Mouse (Mus musculus) MEL (cell line): Measurements from ENCODE around the gene Sgca. TPM values are rescaled to one million over a fixed set of nuclear protein-coding genes. Genes with fewer than 3 reads are reported as not detected.

Experiments
- DNase-seq: peaks from one replicate; pipeline ENCODE4 v3.0.0; 2011; ENCODE audit warnings: low read depth, low spot score
- H3K27ac ChIP-seq: 2 replicates; pipeline ENCODE4 v1.5.1; 2012; ENCODE audit warnings: low read depth, mild to moderate bottlenecking, control low read depth, low read length, moderate library complexity; ENCODE audit not compliant: control insufficient read depth
- H3K27me3 ChIP-seq, 2 experiments: fragments of 150-350 bp in 1 of 2; sonication (generic) in 1 of 2; 2 replicates each; pipeline ENCODE4 v1.6.1; 2012; ENCODE audit warnings: low read length in 2 of 2, mild to moderate bottlenecking in 2 of 2, improper control_type of control experiment in 1 of 2, moderate library complexity in 1 of 2; ENCODE audit not compliant: insufficient read depth in 2 of 2, control insufficient read depth in 1 of 2
- H3K36me3 ChIP-seq, 2 experiments: 2 replicates each; pipeline ENCODE4 v1.6.1; 2012 to 2014; ENCODE audit warnings: low read length in 2 of 2, improper control_type of control experiment in 1 of 2, inconsistent platforms in 1 of 2, mild to moderate bottlenecking in 1 of 2; ENCODE audit not compliant: insufficient read depth in 2 of 2, control insufficient read depth in 1 of 2
- H3K4me1 ChIP-seq, 2 experiments: fragments of 150-350 bp in 1 of 2; sonication (generic) in 1 of 2; 2 replicates each; pipeline ENCODE4 v1.6.1; 2012; ENCODE audit warnings: low read length in 2 of 2, improper control_type of control experiment in 1 of 2, mild to moderate bottlenecking in 1 of 2; ENCODE audit not compliant: insufficient read depth in 2 of 2, control insufficient read depth in 1 of 2
- H3K4me3 ChIP-seq, 2 experiments: fragments of 150-350 bp in 1 of 2; sonication (generic) in 1 of 2; 2 replicates each; pipeline ENCODE4 v1.5.1; 2012; ENCODE audit warnings: low read depth in 2 of 2, low read length in 2 of 2, mild to moderate bottlenecking in 2 of 2, moderate library complexity in 2 of 2, control low read depth in 1 of 2, improper control_type of control experiment in 1 of 2; ENCODE audit not compliant: control insufficient read depth in 1 of 2, insufficient read depth in 1 of 2
- H3K79me2 ChIP-seq: 2 replicates; pipeline ENCODE4 v1.6.1; 2012; ENCODE audit warnings: mild to moderate bottlenecking, low read length, moderate library complexity; ENCODE audit not compliant: control insufficient read depth, poor library complexity, insufficient read depth
- H3K9ac ChIP-seq: 2 replicates; pipeline ENCODE4 v1.6.1; 2012; ENCODE audit warnings: low read depth, mild to moderate bottlenecking, control low read depth, low read length, moderate library complexity; ENCODE audit not compliant: control insufficient read depth, poor library complexity, severe bottlenecking
- H3K9me3 ChIP-seq: fragments of 150-350 bp; sonication (generic); replicated peaks from 2 replicates; pipeline ENCODE4 v1.6.1; 2012; ENCODE audit warnings: mild to moderate bottlenecking, low read length, improper control_type of control experiment, moderate library complexity; ENCODE audit not compliant: insufficient read depth
- BHLHE40 ChIP-seq: IDR thresholded peaks from 2 replicates; pipeline ENCODE4 v1.6.1; 2012; ENCODE audit warnings: low read depth, mild to moderate bottlenecking, inconsistent platforms, low read length, improper control_type of control experiment, borderline replicate concordance
- CHD1 ChIP-seq: IDR thresholded peaks from 2 replicates; pipeline ENCODE4 v1.6.1; 2012; ENCODE audit warnings: low read depth, mild to moderate bottlenecking, inconsistent platforms, low read length, improper control_type of control experiment
- CHD2 ChIP-seq: IDR thresholded peaks from 2 replicates; pipeline ENCODE4 v1.6.1; 2011; ENCODE audit warnings: low read length, improper control_type of control experiment
- CTCF ChIP-seq, 3 experiments: IDR thresholded peaks in 2 of 3; conservative IDR thresholded peaks in 1 of 3; 2 replicates each; pipeline ENCODE4 v1.5.1; 2011 to 2012; ENCODE audit warnings: low read length in 3 of 3, low read depth in 2 of 3, mild to moderate bottlenecking in 2 of 3, improper control_type of control experiment in 1 of 3, inconsistent platforms in 1 of 3, mixed read lengths in 1 of 3, moderate library complexity in 1 of 3; ENCODE audit not compliant: control insufficient read depth in 1 of 3, insufficient read depth in 1 of 3, poor library complexity in 1 of 3, severe bottlenecking in 1 of 3
- E2F4 ChIP-seq: IDR thresholded peaks from 2 replicates; pipeline ENCODE4 v1.6.1; 2011; ENCODE audit warnings: low read depth, low read length, improper control_type of control experiment, borderline replicate concordance
- ELF1 ChIP-seq: IDR thresholded peaks from 2 replicates; pipeline ENCODE4 v1.6.1; 2014; ENCODE audit warnings: low read depth, mild to moderate bottlenecking, inconsistent platforms, low read length, improper control_type of control experiment, moderate library complexity
- EP300 ChIP-seq, 2 experiments: IDR thresholded peaks; 2 replicates each; pipeline ENCODE4 v1.6.1; 2011; ENCODE audit warnings: improper control_type of control experiment in 2 of 2, low read length in 2 of 2, low read depth in 1 of 2, mild to moderate bottlenecking in 1 of 2
- ETS1 ChIP-seq: IDR thresholded peaks from 2 replicates; pipeline ENCODE4 v1.6.1; 2012; ENCODE audit warnings: low read depth, mild to moderate bottlenecking, inconsistent platforms, low read length, improper control_type of control experiment, moderate library complexity
- GABPA ChIP-seq: IDR thresholded peaks from 2 replicates; pipeline ENCODE4 v1.6.1; 2012; ENCODE audit warnings: low read depth, mild to moderate bottlenecking, inconsistent platforms, low read length, improper control_type of control experiment, moderate library complexity
- GATA1 ChIP-seq: IDR thresholded peaks from 2 replicates; pipeline ENCODE4 v1.6.1; 2011; ENCODE audit warnings: low read depth, low read length, improper control_type of control experiment
- HCFC1 ChIP-seq: IDR thresholded peaks from 2 replicates; pipeline ENCODE4 v1.6.1; 2012; ENCODE audit warnings: low read depth, mild to moderate bottlenecking, inconsistent platforms, low read length, improper control_type of control experiment, moderate library complexity
- JUND ChIP-seq: IDR thresholded peaks from 2 replicates; pipeline ENCODE4 v1.6.1; 2011; ENCODE audit warnings: low read depth, mild to moderate bottlenecking, improper control_type of control experiment, low read length
- KAT2A ChIP-seq: conservative IDR thresholded peaks from 2 replicates; pipeline ENCODE4 v1.6.1; 2012; ENCODE audit warnings: low read depth, low read length, improper control_type of control experiment, inconsistent platforms
- MAFK ChIP-seq: IDR thresholded peaks from 2 replicates; pipeline ENCODE4 v1.6.1; 2011; ENCODE audit warnings: low read depth, mild to moderate bottlenecking, low read length, improper control_type of control experiment, borderline replicate concordance
- MAX ChIP-seq: IDR thresholded peaks from 2 replicates; pipeline ENCODE4 v1.6.1; 2011; ENCODE audit warnings: low read length, improper control_type of control experiment
- MAZ ChIP-seq: IDR thresholded peaks from 2 replicates; pipeline ENCODE4 v1.6.1; 2012; ENCODE audit warnings: low read depth, mild to moderate bottlenecking, inconsistent platforms, low read length, improper control_type of control experiment
- MXI1 ChIP-seq: IDR thresholded peaks from 2 replicates; pipeline ENCODE4 v1.6.1; 2011; ENCODE audit warnings: mild to moderate bottlenecking, low read depth, low read length, improper control_type of control experiment
- MYB ChIP-seq: IDR thresholded peaks from 2 replicates; pipeline ENCODE4 v1.6.1; 2011; ENCODE audit warnings: mild to moderate bottlenecking, low read depth, low read length, improper control_type of control experiment
- MYC ChIP-seq: IDR thresholded peaks from 2 replicates; pipeline ENCODE4 v1.6.1; 2011; ENCODE audit warnings: low read depth, mild to moderate bottlenecking, low read length, improper control_type of control experiment, moderate library complexity
- NELFE ChIP-seq: IDR thresholded peaks from 2 replicates; pipeline ENCODE4 v1.6.1; 2011; ENCODE audit warnings: low read depth, low read length, improper control_type of control experiment
- NRF1 ChIP-seq: IDR thresholded peaks from 2 replicates; pipeline ENCODE4 v1.6.1; 2014; ENCODE audit warnings: low read depth, mild to moderate bottlenecking, inconsistent platforms, low read length, improper control_type of control experiment, moderate library complexity; ENCODE audit not compliant: poor library complexity, insufficient read depth, severe bottlenecking
- POLR2A ChIP-seq, 2 experiments: IDR thresholded peaks; 2 replicates each; pipeline ENCODE4 v1.6.1; 2011 to 2012; ENCODE audit warnings: low read length in 2 of 2, mild to moderate bottlenecking in 2 of 2, control low read depth in 1 of 2, improper control_type of control experiment in 1 of 2, low read depth in 1 of 2, moderate library complexity in 1 of 2; ENCODE audit not compliant: control insufficient read depth in 1 of 2, insufficient read depth in 1 of 2, poor library complexity in 1 of 2
- POLR2AphosphoS5 ChIP-seq: IDR thresholded peaks from 2 replicates; pipeline ENCODE4 v1.6.1; 2012; ENCODE audit warnings: low read depth, borderline replicate concordance, mild to moderate bottlenecking, inconsistent platforms, low read length, moderate library complexity, mixed read lengths
- RAD21 ChIP-seq: IDR thresholded peaks from 2 replicates; pipeline ENCODE4 v1.6.1; 2011; ENCODE audit warnings: mild to moderate bottlenecking, low read depth, low read length, improper control_type of control experiment
- RCOR1 ChIP-seq: IDR thresholded peaks from 2 replicates; pipeline ENCODE4 v1.6.1; 2012; ENCODE audit warnings: low read depth, mild to moderate bottlenecking, inconsistent platforms, low read length, improper control_type of control experiment
- SMC3 ChIP-seq: IDR thresholded peaks from 2 replicates; pipeline ENCODE4 v1.6.1; 2011; ENCODE audit warnings: low read depth, low read length, improper control_type of control experiment
- TAL1 ChIP-seq: IDR thresholded peaks from 2 replicates; pipeline ENCODE4 v1.6.1; 2012; ENCODE audit warnings: mild to moderate bottlenecking, inconsistent platforms, low read length, moderate library complexity, mixed read lengths
- TBP ChIP-seq: IDR thresholded peaks from 2 replicates; pipeline ENCODE4 v1.8.0; 2011; ENCODE audit warnings: low read depth, low read length, improper control_type of control experiment
- TCF12 ChIP-seq: IDR thresholded peaks from 2 replicates; pipeline ENCODE4 v1.6.1; 2014; ENCODE audit warnings: low read depth, mild to moderate bottlenecking, inconsistent platforms, low read length, improper control_type of control experiment, moderate library complexity
- USF1 ChIP-seq: IDR thresholded peaks from 2 replicates; pipeline ENCODE4 v1.6.1; 2014; ENCODE audit warnings: low read depth, mild to moderate bottlenecking, inconsistent platforms, low read length, improper control_type of control experiment, moderate library complexity
- USF2 ChIP-seq, 2 experiments: IDR thresholded peaks; 2 replicates each; pipeline ENCODE4 v1.6.1; 2011 to 2012; ENCODE audit warnings: improper control_type of control experiment in 2 of 2, low read length in 2 of 2, borderline replicate concordance in 1 of 2, inconsistent platforms in 1 of 2, low read depth in 1 of 2, mild to moderate bottlenecking in 1 of 2; ENCODE audit not compliant: insufficient read depth in 1 of 2
- ZC3H11A ChIP-seq: IDR thresholded peaks from 2 replicates; pipeline ENCODE4 v1.6.1; 2012; ENCODE audit warnings: low read depth, mild to moderate bottlenecking, inconsistent platforms, low read length, improper control_type of control experiment
- ZKSCAN1 ChIP-seq: IDR thresholded peaks from 2 replicates; pipeline ENCODE4 v1.6.1; 2012; ENCODE audit warnings: low read depth, mild to moderate bottlenecking, inconsistent platforms, low read length, improper control_type of control experiment, moderate library complexity
- ZMIZ1 ChIP-seq: IDR thresholded peaks from 2 replicates; pipeline ENCODE4 v1.6.1; 2012; ENCODE audit warnings: low read depth, mild to moderate bottlenecking, inconsistent platforms, low read length, improper control_type of control experiment, moderate library complexity
- ZNF384 ChIP-seq: IDR thresholded peaks from 2 replicates; pipeline ENCODE4 v1.6.1; 2012; ENCODE audit warnings: low read depth, mild to moderate bottlenecking, inconsistent platforms, low read length, improper control_type of control experiment
- polyA plus RNA-seq, 2 experiments: library from polyadenylated mRNA; stranded (reverse) in 1 of 2; unstranded in 1 of 2; fragments of >175 nt in 1 of 2; fragments of >200 nt in 1 of 2; gene quantifications; 2 replicates each; pipeline versions ENCODE4 v1.2.1 to v1.2.4; 2012; ENCODE audit warnings: low replicate concordance in 2 of 2, low read depth in 1 of 2; ENCODE audit not compliant: insufficient read length in 2 of 2, insufficient read depth in 1 of 2, missing spikeins in 1 of 2
- total RNA-seq: library from RNA; depleted of rRNA; stranded (reverse); fragments of 300-350 nt; gene quantifications from 2 replicates; pipeline ENCODE4 v1.2.3, GENCODE M21; 2012

Gene Sgca
- total and polyA plus RNA-seq, 3 experiments = not detected

DNA sequence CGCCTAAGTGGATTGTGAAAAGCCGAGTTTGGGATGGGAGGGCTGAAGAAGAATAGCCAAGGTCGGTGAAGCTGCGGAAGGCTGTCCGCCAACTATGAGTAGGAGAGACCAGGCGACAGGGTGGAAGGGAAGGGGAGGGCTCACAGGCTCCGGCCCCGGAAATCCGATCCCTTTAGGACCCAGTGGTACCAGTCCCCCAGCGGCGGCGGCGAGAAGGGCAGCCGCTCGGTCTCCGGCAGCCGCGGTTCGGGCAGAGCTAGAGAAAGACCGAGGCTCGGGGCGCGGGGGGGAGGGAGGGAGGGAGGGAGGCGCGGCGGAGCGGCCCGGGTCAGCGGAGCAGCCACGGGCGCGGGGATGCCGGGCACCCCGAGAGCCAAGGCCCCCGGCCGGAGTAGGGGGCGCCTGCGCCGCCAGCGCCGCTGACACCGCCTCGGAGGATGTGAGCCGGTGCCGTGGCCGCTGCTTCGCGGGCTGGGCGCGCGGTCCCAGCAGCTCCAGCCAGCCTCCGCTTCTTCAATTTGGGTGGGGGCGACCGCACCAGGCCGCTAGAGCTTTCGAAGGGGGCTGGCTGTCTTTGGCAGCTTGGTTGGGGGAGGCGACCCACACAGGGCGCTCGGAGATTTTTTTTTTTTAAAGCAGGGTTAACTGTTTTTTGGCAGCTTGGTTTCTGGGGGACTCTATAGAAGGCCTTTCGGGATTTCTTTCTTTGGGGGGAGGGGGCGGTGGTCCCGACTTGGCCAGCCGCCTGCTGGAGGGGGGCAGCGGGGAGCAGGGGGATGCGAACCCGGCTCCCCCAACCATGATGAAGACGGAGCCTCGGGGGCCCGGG is 14.8 kb upstream of the Sgca start, which contains the start of gene Ppp1r9b:
TSS of gene Ppp1r9b (plus strand) at position 287 of the 829 bp plus-strand sequence.
- peaks cover 0 to 33% of the 10 kb centered on the region in 2 experiments; a peak in 2 of 4 replicates for H3K36me3 ChIP-seq
- H3K27me3 ChIP-seq = no peaks in the 10 kb centered on the region
- peaks cover 26 to 50% of the 10 kb centered on the region in 2 experiments for H3K4me1 ChIP-seq
- H3K79me2 ChIP-seq = peaks cover 62% of the 10 kb centered on the region
- peak within 1 kb of the TSS; percentile 79 to 87 for H3K4me3 ChIP-seq
- DNase-seq = peak; percentile 93
- peak within 1 kb of the TSS; percentile 97 for H3K9ac ChIP-seq
- peak within 1 kb of the TSS; percentile 86 for H3K27ac ChIP-seq
- H3K9me3 ChIP-seq = no peaks in the 10 kb centered on the region
- TF ChIP-seq ZNF384 (peak; percentile 80), MAFK (no peak), NRF1 (0 out of 2 replicates have a peak, but pooled peaks have one; percentile 6), ZMIZ1 (peak; percentile 96), MYC (0 out of 2 replicates have a peak, but pooled peaks have one; percentile 6), RAD21 (no peak), MXI1 (peak; percentile 79), SMC3 (peak; percentile 10; the same call in 1 of the 2 replicates), MAZ (peak; percentile 97), USF2 (IDR thresholded peaks at IDR 0.05; ENCODE audit: borderline replicate concordance in 1 of 2, insufficient read depth in 1 of 2, low read depth in 1 of 2, low read length in 2 of 2) (no peak), MYB (0 out of 2 replicates have a peak, but pooled peaks have one; percentile 38), E2F4 (no peak), POLR2A (IDR thresholded peaks at IDR 0.05; ENCODE audit: control insufficient read depth in 1 of 2, insufficient read depth in 1 of 2, low read depth in 1 of 2, low read length in 2 of 2, poor library complexity in 1 of 2) (peak; percentile 36 to 85; a peak in 2 of 4 replicates), MAX (peak; percentile 66), GATA1 (no peak), CHD1 (peak; percentile 88; the same call in 1 of the 2 replicates), TAL1 (no peak), BHLHE40 (no peak), CTCF (IDR thresholded peaks at IDR 0.05 in 2 of 3, conservative IDR thresholded peaks at IDR 0.05 in 1 of 3; ENCODE audit: control insufficient read depth in 1 of 3, insufficient read depth in 1 of 3, low read depth in 2 of 3, low read length in 3 of 3, poor library complexity in 1 of 3, severe bottlenecking in 1 of 3) (peak; percentile 43 to 61 (median 49); a peak in 5 of 6 replicates), ELF1 (peak; percentile 83), JUND (no peak), USF1 (peak; percentile 27; the same call in 1 of the 2 replicates), CHD2 (no peak), HCFC1 (peak; percentile 82), ETS1 (peak; percentile 72), EP300 (IDR thresholded peaks at IDR 0.05; ENCODE audit: low read depth in 1 of 2, low read length in 2 of 2) (peak in 1 of 2 experiments; percentile 45; a peak in 3 of 4 replicates), ZKSCAN1 (no peak), KAT2A (peak; percentile 53; the same call in 1 of the 2 replicates), TBP (peak; percentile 80; the same call in 1 of the 2 replicates), GABPA (no peak), RCOR1 (0 out of 2 replicates have a peak, but pooled peaks have one; percentile 37), ZC3H11A (no peak), POLR2AphosphoS5 (no peak), TCF12 (peak; percentile 83), NELFE (peak; percentile 87)
